Comparison of ENCODE assay signal across 9 mouse cellular contexts in genomic region chr14:56098940-56099339, GRCm38 (mm10). TPM values are rescaled to one million over a fixed set of nuclear protein-coding genes. Genes with fewer than 3 reads are reported as not detected.
DNase-seq lines count a peak whose midpoint lies in the region; ATAC-seq and TF ChIP-seq lines count a peak whose summit lies in the region.
"Had no signal": no experiment of that assay in that cellular context is flagged by ENCODE, and none has a peak within 500 bp of the region (broad histone marks: within the 10 kb centered on the region; RNA-seq: fewer than 3 reads in every experiment).

No protein-coding gene starts in this region.

- TF ChIP-seq CTCF in heart, adult 2 months (IDR thresholded peaks at IDR 0.05), result peak; percentile 45
- TF ChIP-seq CTCF in midbrain, postnatal 0 days (IDR thresholded peaks at IDR 0.05), result peak; percentile 64
- TF ChIP-seq CTCF in cortical plate, adult 2 months (IDR thresholded peaks at IDR 0.05; ENCODE audit: extremely low read depth, insufficient read depth, low read length), result peak; percentile 18; the same call in 1 of the 2 replicates

- TF ChIP-seq EP300 in heart, adult 2 months (IDR thresholded peaks at IDR 0.05; ENCODE audit: insufficient read depth, low read depth, low read length), result no peak

- no peaks in the 10 kb centered on the region for H3K9me3 ChIP-seq in midbrain, postnatal 0 days (ENCODE audit: low read length)
- no peaks in the 10 kb centered on the region for H3K9me3 ChIP-seq in midbrain, embryonic 11.5 days (ENCODE audit: control insufficient read depth, low read length)

- intact Hi-C loops in heart, adult 2 months (cut with DNase I), result no loop called here

- H3K27me3 ChIP-seq in heart, adult 2 months (ENCODE audit: control insufficient read depth, insufficient read depth, low read length), result no peaks in the 10 kb centered on the region
- no peaks in the 10 kb centered on the region for H3K27me3 ChIP-seq in midbrain, postnatal 0 days (ENCODE audit: insufficient read depth, low read length)
- H3K27me3 ChIP-seq in midbrain, embryonic 11.5 days (ENCODE audit: control insufficient read depth, insufficient read depth, low read length), result no peaks in the 10 kb centered on the region

- WGBS in heart, adult 2 months, result 78% methylated on average over 4 of the region's 4 CpGs
- 77% methylated on average over 4 of the region's 4 CpGs for WGBS in midbrain, postnatal 0 days
- 78% methylated on average over 4 of the region's 4 CpGs for WGBS in midbrain, embryonic 11.5 days

- H3K36me3 ChIP-seq in heart, adult 2 months (ENCODE audit: control insufficient read depth, insufficient read depth, low read length), result no peaks in the 10 kb centered on the region
- no peaks in the 10 kb centered on the region for H3K36me3 ChIP-seq in midbrain, postnatal 0 days (ENCODE audit: insufficient read depth, low read length)
- H3K36me3 ChIP-seq in midbrain, embryonic 11.5 days (ENCODE audit: control insufficient read depth, insufficient read depth, low read length), result no peaks in the 10 kb centered on the region

- no peak for DNase-seq in heart, adult 2 months
- DNase-seq in heart, adult 9 months (ENCODE audit: low spot score in 2 of 2), result no peak
- DNase-seq in midbrain, postnatal 0 days (ENCODE audit: low spot score), result peak; percentile 22
- DNase-seq in midbrain, embryonic 11.5 days (ENCODE audit: low spot score, missing footprints), result no peak
- peak; percentile 24 for DNase-seq in thymus, postnatal 25 days
- DNase-seq in cerebellum, adult 11 months, result no peak
- DNase-seq in adrenal gland, postnatal 4 days (ENCODE audit: low spot score in 2 of 2), result no peak
- DNase-seq: gastrocnemius, postnatal 25 days had no signal

- no peak overlapping the region for H3K4me2 ChIP-seq in midbrain, postnatal 0 days (ENCODE audit: low read depth, low read length, poor library complexity, severe bottlenecking)
- no peak overlapping the region for H3K4me2 ChIP-seq in midbrain, embryonic 11.5 days

- no peak overlapping the region for H3K4me3 ChIP-seq in heart, adult 2 months
- H3K4me3 ChIP-seq in midbrain, postnatal 0 days (ENCODE audit: low read depth, low read length), result no peak overlapping the region
- no peak overlapping the region for H3K4me3 ChIP-seq in midbrain, embryonic 11.5 days (ENCODE audit: low read depth, low read length)
- no peak overlapping the region for H3K4me3 ChIP-seq in cortical plate, adult 2 months (ENCODE audit: insufficient read depth, low read length)

- no peak overlapping the region for H3K9ac ChIP-seq in heart, adult 2 months (ENCODE audit: low read depth, low read length)
- H3K9ac ChIP-seq in midbrain, postnatal 0 days (replicated peaks; ENCODE audit: low read length, poor library complexity, severe bottlenecking), result no peak overlapping the region
- no peak overlapping the region for H3K9ac ChIP-seq in midbrain, embryonic 11.5 days (ENCODE audit: low read length)

- no peak for TF ChIP-seq POLR2A in heart, adult 2 months (IDR thresholded peaks at IDR 0.05; ENCODE audit: insufficient read depth, low read depth, low read length)
- TF ChIP-seq POLR2A in cortical plate, adult 2 months (IDR thresholded peaks at IDR 0.05; ENCODE audit: extremely low read depth, insufficient read depth, low read length), result no peak

- H3K4me1 ChIP-seq in heart, adult 2 months (ENCODE audit: control insufficient read depth, insufficient read depth, low read length), result no peaks in the 10 kb centered on the region
- H3K4me1 ChIP-seq in midbrain, postnatal 0 days (ENCODE audit: insufficient read depth, low read length), result no peaks in the 10 kb centered on the region
- H3K4me1 ChIP-seq in midbrain, embryonic 11.5 days (ENCODE audit: control insufficient read depth, insufficient read depth, low read length), result no peaks in the 10 kb centered on the region
- H3K4me1 ChIP-seq in cortical plate, adult 2 months (ENCODE audit: control insufficient read depth, insufficient read depth, low read length), result no peaks in the 10 kb centered on the region

- no peak for ATAC-seq in midbrain, postnatal 0 days (ENCODE audit: low FRiP score)
- ATAC-seq in midbrain, embryonic 11.5 days (ENCODE audit: low FRiP score), result no peak

- no peaks in the 10 kb centered on the region for H3K79me2 ChIP-seq in heart, adult 2 months (replicated peaks; ENCODE audit: control insufficient read depth, insufficient read depth, low read length)

- H3K27ac ChIP-seq in heart, adult 2 months, result no peak overlapping the region
- no peak overlapping the region for H3K27ac ChIP-seq in midbrain, postnatal 0 days (ENCODE audit: low read depth, low read length)
- H3K27ac ChIP-seq in midbrain, embryonic 11.5 days (ENCODE audit: low read depth, low read length), result no peak overlapping the region
- H3K27ac ChIP-seq in cortical plate, adult 2 months (ENCODE audit: insufficient read depth, low read length), result no peak overlapping the region

RNA-seq across cellular contexts. Expression of gene Ctsg, which starts 3.4 kb away (rescaled TPM):
- not detected for total RNA-seq in heart, adult 2 months (2021)
- not detected in 2 replicates for polyA plus RNA-seq in heart, adult 2 months (2012; rRNA removed)
- total RNA-seq in midbrain, postnatal 0 days (2014; rRNA removed), result not detected in 2 replicates
- 0.21 TPM in 1 of 2 replicates, not detected in the other for polyA plus RNA-seq in midbrain, postnatal 0 days (2015; fragmentation: Nextera tagmentation; extraction: Ambion mirVana)
- not detected in 2 replicates for polyA plus RNA-seq in midbrain, embryonic 11.5 days (2014; fragmentation: Nextera tagmentation; extraction: Ambion mirVana)
- polyA plus RNA-seq in cortical plate, adult 2 months (2012; rRNA removed), result not detected in 2 replicates
- total RNA-seq in adrenal gland, postnatal 4 days (2021), result 1 to 10 TPM in 1 of 2 experiments, under 1 TPM in 1; 0.90 to 2.5 TPM
- total RNA-seq: gastrocnemius, postnatal 25 days had no signal

RNA-seq across cellular contexts. Expression of gene Mcpt8, which starts 13.9 kb away (rescaled TPM):
- total RNA-seq in heart, adult 2 months (2021), result not detected
- 0.23 TPM in 1 of 2 replicates, not detected in the other for polyA plus RNA-seq in heart, adult 2 months (2012; rRNA removed)
- not detected in 2 replicates for total RNA-seq in midbrain, postnatal 0 days (2014; rRNA removed)
- polyA plus RNA-seq in midbrain, postnatal 0 days (2015; fragmentation: Nextera tagmentation; extraction: Ambion mirVana), result not detected in 2 replicates
- not detected in 2 replicates for polyA plus RNA-seq in midbrain, embryonic 11.5 days (2014; fragmentation: Nextera tagmentation; extraction: Ambion mirVana)
- polyA plus RNA-seq in cortical plate, adult 2 months (2012; rRNA removed), result not detected in 2 replicates
- total RNA-seq in adrenal gland, postnatal 4 days (2021), result 1 to 10 TPM in 1 of 2 experiments, not detected in 1; 1.2 TPM
- total RNA-seq: gastrocnemius, postnatal 25 days had no signal

RNA-seq across cellular contexts. Expression of gene Gzme, which starts 21.5 kb away (rescaled TPM):
- total RNA-seq in heart, adult 2 months (2021), result not detected
- not detected in 2 replicates for polyA plus RNA-seq in heart, adult 2 months (2012; rRNA removed)
- not detected in 2 replicates for total RNA-seq in midbrain, postnatal 0 days (2014; rRNA removed)
- polyA plus RNA-seq in midbrain, postnatal 0 days (2015; fragmentation: Nextera tagmentation; extraction: Ambion mirVana), result not detected in 2 replicates
- not detected in 2 replicates for polyA plus RNA-seq in midbrain, embryonic 11.5 days (2014; fragmentation: Nextera tagmentation; extraction: Ambion mirVana)
- polyA plus RNA-seq in cortical plate, adult 2 months (2012; rRNA removed), result not detected in 2 replicates
- not detected for total RNA-seq in adrenal gland, postnatal 4 days (2021)
- total RNA-seq: gastrocnemius, postnatal 25 days had no signal

RNA-seq across cellular contexts. Expression of gene Gzmd, which starts 33.5 kb away (rescaled TPM):
- not detected for total RNA-seq in heart, adult 2 months (2021)
- not detected in 2 replicates for polyA plus RNA-seq in heart, adult 2 months (2012; rRNA removed)
- not detected in 2 replicates for total RNA-seq in midbrain, postnatal 0 days (2014; rRNA removed)
- not detected in 2 replicates for polyA plus RNA-seq in midbrain, postnatal 0 days (2015; fragmentation: Nextera tagmentation; extraction: Ambion mirVana)
- not detected in 2 replicates for polyA plus RNA-seq in midbrain, embryonic 11.5 days (2014; fragmentation: Nextera tagmentation; extraction: Ambion mirVana)
- not detected in 2 replicates for polyA plus RNA-seq in cortical plate, adult 2 months (2012; rRNA removed)
- not detected for total RNA-seq in adrenal gland, postnatal 4 days (2021)
- total RNA-seq: gastrocnemius, postnatal 25 days had no signal

RNA-seq across cellular contexts. Expression of gene Mcpt4, which starts 36.8 kb away (rescaled TPM):
- total RNA-seq in heart, adult 2 months (2021), result 1 to 10 TPM; 1.2 to 1.3 TPM
- 2.4 and 2.8 TPM in 2 replicates for polyA plus RNA-seq in heart, adult 2 months (2012; rRNA removed)
- total RNA-seq in midbrain, postnatal 0 days (2014; rRNA removed), result 0.38 TPM in 1 of 2 replicates, not detected in the other
- polyA plus RNA-seq in midbrain, postnatal 0 days (2015; fragmentation: Nextera tagmentation; extraction: Ambion mirVana), result not detected in 2 replicates
- not detected in 2 replicates for polyA plus RNA-seq in midbrain, embryonic 11.5 days (2014; fragmentation: Nextera tagmentation; extraction: Ambion mirVana)
- 0.47 TPM in 1 of 2 replicates, not detected in the other for polyA plus RNA-seq in cortical plate, adult 2 months (2012; rRNA removed)
- total RNA-seq in adrenal gland, postnatal 4 days (2021), result 1 to 10 TPM; 4.3 to 8.3 TPM

Comparison
In these comparisons a context has a peak if more than half of its experiments do, and no peak if none do; other contexts are left out.
1. DNase-seq: peak in midbrain, postnatal 0 days (single experiment) and thymus, postnatal 25 days (single experiment); none in heart, adult 2 months (0 of 2), heart, adult 9 months (0 of 2), midbrain, embryonic 11.5 days (single experiment), cerebellum, adult 11 months (single experiment) and adrenal gland, postnatal 4 days (0 of 2).
2. Peak in every context shown above with its lines, with median percentiles within 50 percentile points of each other: CTCF ChIP-seq.